ENCODE assay signal across 28 mouse cellular contexts in genomic region chr6:47527655-47528054, GRCm38 (mm10).
DNase-seq lines count a peak whose midpoint lies in the region; ATAC-seq and TF ChIP-seq lines count a peak whose summit lies in the region.
"Had no signal": no experiment of that assay in that cellular context is flagged by ENCODE, and none has a peak within 500 bp of the region (broad histone marks: within the 10 kb centered on the region; RNA-seq: fewer than 3 reads in every experiment).

No protein-coding gene starts in this region.

- H3K9me3 ChIP-seq in forebrain, postnatal 0 days (ENCODE audit: low read length) = no peaks in the 10 kb centered on the region
- no peaks in the 10 kb centered on the region for H3K9me3 ChIP-seq in forebrain, embryonic 16.5 days (ENCODE audit: control insufficient read depth, low read length)
- H3K9me3 ChIP-seq in intestine, embryonic 14.5 days (ENCODE audit: control insufficient read depth, low read length) = no peaks in the 10 kb centered on the region
- no peaks in the 10 kb centered on the region for H3K9me3 ChIP-seq in stomach, postnatal 0 days (ENCODE audit: control insufficient read depth, low read length)
- H3K9me3 ChIP-seq: forebrain, embryonic 15.5 days; hindbrain, embryonic 10.5 days; hindbrain, embryonic 15.5 days; limb, embryonic 12.5 days; liver, embryonic 15.5 days; lung, embryonic 15.5 days; midbrain, embryonic 10.5 days; neural tube, embryonic 12.5 days had no signal

- peak; percentile 18; the same call in 1 of the 2 replicates for ATAC-seq in forebrain, postnatal 0 days
- no peak for ATAC-seq in forebrain, embryonic 16.5 days
- peak; percentile 25; the same call in 1 of the 2 replicates for ATAC-seq in intestine, embryonic 14.5 days (replicated peaks; ENCODE audit: low FRiP score, low TSS enrichment, low read depth)
- peak; percentile 63 for ATAC-seq in stomach, postnatal 0 days (ENCODE audit: low FRiP score, low TSS enrichment)
- ATAC-seq: CD4-positive, CD25-positive, alpha-beta regulatory T cell, adult 4 months; forebrain, embryonic 15.5 days; inflammation-experienced regulatory T-cells, adult 6 months had no signal

- H3K4me3 ChIP-seq in forebrain, postnatal 0 days (ENCODE audit: low read depth, low read length) = no peak overlapping the region
- H3K4me3 ChIP-seq in forebrain, embryonic 16.5 days (replicated peaks; ENCODE audit: low read length) = no peak overlapping the region
- no peak overlapping the region for H3K4me3 ChIP-seq in intestine, embryonic 14.5 days (ENCODE audit: low read depth, low read length)
- H3K4me3 ChIP-seq in stomach, postnatal 0 days (ENCODE audit: low read depth, low read length) = no peak overlapping the region
- no peak overlapping the region for H3K4me3 ChIP-seq in cerebellum, adult 2 months (replicated peaks; ENCODE audit: insufficient read depth, low read depth, low read length)
- H3K4me3 ChIP-seq: forebrain, embryonic 15.5 days; hindbrain, embryonic 10.5 days; hindbrain, embryonic 15.5 days; layer of hippocampus, adult 2 months; left cerebral cortex, adult 2 months; limb, embryonic 12.5 days; liver, embryonic 15.5 days; lung, embryonic 15.5 days; midbrain, embryonic 10.5 days; myocyte; neural tube, embryonic 12.5 days had no signal

- no peak overlapping the region for H3K27ac ChIP-seq in forebrain, postnatal 0 days (ENCODE audit: low read depth, low read length)
- no peak overlapping the region for H3K27ac ChIP-seq in forebrain, embryonic 16.5 days (ENCODE audit: low read length)
- H3K27ac ChIP-seq in intestine, embryonic 14.5 days (ENCODE audit: low read depth) = no peak overlapping the region
- no peak overlapping the region for H3K27ac ChIP-seq in stomach, postnatal 0 days (replicated peaks)
- no peak overlapping the region for H3K27ac ChIP-seq in cerebellum, adult 2 months (ENCODE audit: insufficient read depth, low read length)
- H3K27ac ChIP-seq: forebrain, embryonic 15.5 days; hindbrain, embryonic 10.5 days; hindbrain, embryonic 15.5 days; layer of hippocampus, adult 2 months; left cerebral cortex, adult 2 months; limb, embryonic 12.5 days; liver, embryonic 15.5 days; lung, embryonic 15.5 days; macrophage; midbrain, embryonic 10.5 days; neural tube, embryonic 12.5 days had no signal

- H3K36me3 ChIP-seq in forebrain, postnatal 0 days (ENCODE audit: insufficient read depth) = peaks cover 74% of the 10 kb centered on the region
- peaks cover 37% of the 10 kb centered on the region for H3K36me3 ChIP-seq in forebrain, embryonic 16.5 days (ENCODE audit: control insufficient read depth, insufficient read depth)
- peaks cover 99% of the 10 kb centered on the region for H3K36me3 ChIP-seq in intestine, embryonic 14.5 days (ENCODE audit: control insufficient read depth, insufficient read depth, low read length)
- peaks cover 20% of the 10 kb centered on the region for H3K36me3 ChIP-seq in stomach, postnatal 0 days (ENCODE audit: control insufficient read depth, insufficient read depth, low read length)

- H3K4me2 ChIP-seq in forebrain, postnatal 0 days (ENCODE audit: low read depth) = no peak overlapping the region
- H3K4me2 ChIP-seq in forebrain, embryonic 16.5 days (ENCODE audit: low read length) = no peak overlapping the region
- H3K4me2 ChIP-seq in intestine, embryonic 14.5 days (ENCODE audit: low read length) = no peak overlapping the region
- no peak overlapping the region for H3K4me2 ChIP-seq in stomach, postnatal 0 days (replicated peaks; ENCODE audit: low read depth)
- H3K4me2 ChIP-seq: forebrain, embryonic 15.5 days; hindbrain, embryonic 15.5 days; limb, embryonic 12.5 days; liver, embryonic 15.5 days; lung, embryonic 15.5 days; neural tube, embryonic 12.5 days had no signal

- no peak for TF ChIP-seq EP300 in stomach, postnatal 0 days (optimal IDR thresholded peaks at IDR 0.05)

- no peak overlapping the region for H3K9ac ChIP-seq in forebrain, postnatal 0 days
- H3K9ac ChIP-seq in forebrain, embryonic 16.5 days (replicated peaks; ENCODE audit: low read depth, low read length) = no peak overlapping the region
- no peak overlapping the region for H3K9ac ChIP-seq in intestine, embryonic 14.5 days (ENCODE audit: low read length)
- H3K9ac ChIP-seq in stomach, postnatal 0 days (ENCODE audit: low read length) = no peak overlapping the region
- H3K9ac ChIP-seq: forebrain, embryonic 15.5 days; hindbrain, embryonic 15.5 days; limb, embryonic 12.5 days; liver, embryonic 15.5 days; lung, embryonic 15.5 days; neural tube, embryonic 12.5 days had no signal

- H3K4me1 ChIP-seq in forebrain, postnatal 0 days (ENCODE audit: insufficient read depth) = no peaks in the 10 kb centered on the region
- H3K4me1 ChIP-seq in forebrain, embryonic 16.5 days (replicated peaks; ENCODE audit: control insufficient read depth, insufficient read depth, low read length) = no peaks in the 10 kb centered on the region
- H3K4me1 ChIP-seq in intestine, embryonic 14.5 days (replicated peaks; ENCODE audit: control insufficient read depth, insufficient read depth, low read length) = no peaks in the 10 kb centered on the region
- H3K4me1 ChIP-seq in stomach, postnatal 0 days (replicated peaks; ENCODE audit: control insufficient read depth, insufficient read depth) = no peaks in the 10 kb centered on the region
- no peaks in the 10 kb centered on the region for H3K4me1 ChIP-seq in cerebellum, adult 2 months (ENCODE audit: control insufficient read depth, insufficient read depth, low read length)
- H3K4me1 ChIP-seq: forebrain, embryonic 15.5 days; hindbrain, embryonic 10.5 days; hindbrain, embryonic 15.5 days; limb, embryonic 12.5 days; liver, embryonic 15.5 days; lung, embryonic 15.5 days; midbrain, embryonic 10.5 days; neural tube, embryonic 12.5 days had no signal

- no peaks in the 10 kb centered on the region for H3K27me3 ChIP-seq in forebrain, postnatal 0 days (ENCODE audit: insufficient read depth, low read length)
- H3K27me3 ChIP-seq in forebrain, embryonic 16.5 days (replicated peaks; ENCODE audit: control insufficient read depth, insufficient read depth, low read length) = no peaks in the 10 kb centered on the region
- no peaks in the 10 kb centered on the region for H3K27me3 ChIP-seq in intestine, embryonic 14.5 days (replicated peaks; ENCODE audit: control insufficient read depth, insufficient read depth, low read length)
- H3K27me3 ChIP-seq in stomach, postnatal 0 days (ENCODE audit: control insufficient read depth, insufficient read depth, low read length) = no peaks in the 10 kb centered on the region
- no peaks in the 10 kb centered on the region for H3K27me3 ChIP-seq in cerebellum, adult 2 months (ENCODE audit: control insufficient read depth, insufficient read depth, low read length)
- H3K27me3 ChIP-seq: forebrain, embryonic 15.5 days; hindbrain, embryonic 15.5 days; limb, embryonic 12.5 days; liver, embryonic 15.5 days; lung, embryonic 15.5 days; neural tube, embryonic 12.5 days had no signal

- DNase-seq in forebrain, postnatal 0 days = no peak
- DNase-seq in 416B (ENCODE audit: low read depth) = peak; percentile 89
- no peak for DNase-seq in intestine, embryonic 14.5 days (ENCODE audit: low spot score)
- DNase-seq in stomach, postnatal 0 days (ENCODE audit: low spot score) = no peak
- DNase-seq in cerebellum, adult 2 months = no peak
- no peak for DNase-seq in urinary bladder, postnatal 4 days (ENCODE audit: low spot score in 2 of 2)
- DNase-seq: adrenal gland, postnatal 10 days; cerebellum, adult 9-10 months; cerebellum, postnatal 36 days; heart, postnatal 14 days; kidney, postnatal 25 days; right cerebral cortex, postnatal 4 days; thymus, postnatal 4 days had no signal

- 92% methylated on average over 1 of the region's 1 CpGs for WGBS in forebrain, postnatal 0 days
- 92% methylated on average over 1 of the region's 1 CpGs for WGBS in forebrain, embryonic 16.5 days
- 70% methylated on average over 1 of the region's 1 CpGs for WGBS in intestine, embryonic 14.5 days
- WGBS in stomach, postnatal 0 days = 55% methylated on average over 1 of the region's 1 CpGs
- 70% methylated on average over 1 of the region's 1 CpGs for WGBS in cerebellum, adult 2 months

- no peak for TF ChIP-seq CTCF in forebrain, postnatal 0 days (IDR thresholded peaks at IDR 0.05; ENCODE audit: low read depth)
- TF ChIP-seq CTCF in stomach, postnatal 0 days (IDR thresholded peaks at IDR 0.05; ENCODE audit: low read depth) = no peak
- TF ChIP-seq CTCF in cerebellum, adult 2 months (IDR thresholded peaks at IDR 0.05; ENCODE audit: borderline replicate concordance, insufficient read depth, low read depth, low read length) = no peak

- no peak for TF ChIP-seq POLR2A in cerebellum, adult 2 months (IDR thresholded peaks at IDR 0.05; ENCODE audit: borderline replicate concordance, insufficient read depth, low read length)
